Mouse (Mus musculus) intestine, embryonic 16.5 days (tissue): ENCODE measurements at regions not wholly inside any gene's neighbourhood (a gene's known extent, or its start where the extent isn't known, plus 50 kb on each side); places are given as distances from the start of the nearest gene placed in this dataset. TPM values are rescaled to one million over a fixed set of nuclear protein-coding genes. Genes with fewer than 3 reads are reported as not detected.

Source experiments
- microRNA-seq: library from miRNA; unstranded; fragments of <30 nt; microRNA quantifications from one replicate; pipeline ENCODE4, GENCODE M21; 2016

Small RNA genes in the stretch of these regions (microRNA-seq; reads per million reads assigned to microRNA genes)
- gene Gm23064 = not detected
